Mouse (Mus musculus) G1E (cell line): Measurements from ENCODE around the gene Dnajb4. TPM values are rescaled to one million over a fixed set of nuclear protein-coding genes. Genes with fewer than 3 reads are reported as not detected.
"Not testable (repeated sequence)": the region's sequence is repeated elsewhere in the genome, so short reads cannot be mapped to it uniquely, and the experiment has no call there.

ENCODE experiments used
- ATAC-seq: 2 replicates; pipeline ENCODE4 v1.8.0; 2016; ENCODE audit warnings: mild to moderate bottlenecking; ENCODE audit not compliant: insufficient number of reproducible peaks, poor library complexity, low FRiP score, severe bottlenecking; ENCODE audit errors: extremely low read depth
- DNase-seq: peaks from one replicate; pipeline ENCODE4 v3.0.0; 2012; ENCODE audit warnings: low spot score
- H3K27me3 ChIP-seq: 2 replicates; pipeline ENCODE4 v1.6.1; 2012; ENCODE audit warnings: mild to moderate bottlenecking, low read length, inconsistent platforms; ENCODE audit not compliant: insufficient read depth
- H3K36me3 ChIP-seq: replicated peaks from 2 replicates; pipeline ENCODE3; 2012; ENCODE audit warnings: mild to moderate bottlenecking, inconsistent platforms
- H3K4me1 ChIP-seq: 2 replicates; pipeline ENCODE4 v1.6.1; 2012; ENCODE audit warnings: low read depth, low read length, inconsistent platforms, mixed read lengths; ENCODE audit not compliant: insufficient read depth
- H3K4me3 ChIP-seq: 2 replicates; pipeline ENCODE4 v1.5.1; 2012; ENCODE audit warnings: low read depth, mild to moderate bottlenecking, inconsistent platforms, low read length, moderate library complexity, mixed read lengths
- H3K9me3 ChIP-seq: replicated peaks from 2 replicates; pipeline ENCODE4 v1.6.1; 2012; ENCODE audit warnings: inconsistent platforms
- CTCF ChIP-seq: IDR thresholded peaks from 2 replicates; pipeline ENCODE4 v1.5.1; 2012; ENCODE audit warnings: low read depth, low read length, inconsistent platforms, mixed read lengths
- GATA1 ChIP-seq: IDR thresholded peaks from 2 replicates; pipeline ENCODE4 v1.6.1; 2012; ENCODE audit warnings: borderline replicate concordance, low read length, inconsistent platforms, mixed read lengths
- GATA2 ChIP-seq: IDR thresholded peaks from 2 replicates; pipeline ENCODE4 v1.6.1; 2012; ENCODE audit warnings: low read depth, low read length, inconsistent platforms, borderline replicate concordance
- POLR2AphosphoS5 ChIP-seq: IDR thresholded peaks from 2 replicates; pipeline ENCODE4 v1.6.1; 2012; ENCODE audit warnings: low read depth, low read length, inconsistent platforms; ENCODE audit not compliant: insufficient replicate concordance
- TAL1 ChIP-seq: conservative IDR thresholded peaks from 2 replicates; pipeline ENCODE4 v1.6.1; 2012; ENCODE audit warnings: low read depth, low read length, inconsistent platforms, mixed read lengths
- polyA plus RNA-seq: library from polyadenylated mRNA; stranded (reverse); fragments of >175 nt; gene quantifications from 2 replicates; pipeline ENCODE4 v1.2.3, GENCODE M21; 2012
- total RNA-seq, 2 experiments: library from RNA; stranded (forward) in 1 of 2; stranded (reverse) in 1 of 2; fragments of 200-1000 nt in 1 of 2; fragments of >200 nt in 1 of 2; fragmentation: Nextera tagmentation in 1 of 2; gene quantifications; 2 replicates each; pipeline ENCODE4 v1.2.3; 2014 to 2017

Gene Dnajb4
- total and polyA plus RNA-seq, 3 experiments: 1.3 to 27.3 (median 26.4) TPM

DNA sequence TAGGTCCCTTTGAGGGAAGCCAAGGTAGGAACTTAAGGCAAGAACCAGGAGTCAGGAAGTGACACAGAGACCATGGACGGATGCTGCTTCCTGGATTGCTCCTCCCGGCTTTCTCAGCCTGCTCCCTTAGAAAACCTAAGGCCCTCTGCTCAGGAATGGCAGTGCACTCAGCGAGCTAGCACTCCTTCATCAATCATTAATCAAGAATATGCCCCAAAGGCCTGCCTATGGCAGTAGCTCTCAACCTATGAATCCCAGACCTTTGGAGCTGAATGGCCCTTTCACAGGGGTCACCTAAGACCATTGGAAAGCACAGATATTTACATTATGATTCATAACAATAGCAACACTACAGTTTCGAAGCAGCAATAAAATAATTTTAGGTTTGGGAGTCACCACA, 79.1 kb downstream of the Dnajb4 start:
- no peak for ATAC-seq
- no peak for TF ChIP-seq TAL1
- TF ChIP-seq CTCF: no peak
- no peak for TF ChIP-seq GATA2
- TF ChIP-seq POLR2AphosphoS5: no peak
- TF ChIP-seq GATA1: no peak

DNA sequence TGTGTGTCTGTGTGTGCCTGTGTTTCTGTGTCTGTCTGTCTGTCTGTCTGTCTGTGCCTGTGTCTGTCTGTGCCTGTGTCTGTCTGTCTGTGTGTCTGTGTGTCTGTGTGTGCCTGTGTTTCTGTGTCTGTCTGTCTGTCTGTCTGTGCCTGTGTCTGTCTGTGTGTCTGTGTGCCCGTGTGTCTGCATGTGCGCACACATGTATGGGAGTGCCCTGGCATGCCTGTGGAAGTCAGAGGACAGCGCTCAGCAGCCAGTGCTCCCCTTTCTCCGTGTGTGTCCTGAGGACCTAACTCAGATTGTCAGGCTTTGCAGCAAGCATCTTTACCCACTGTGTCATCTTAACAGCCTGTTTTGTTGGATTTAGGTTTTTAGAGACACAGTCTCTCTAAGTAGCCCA, 80.7 kb downstream of the Dnajb4 start:
- not testable (repeated sequence) for ATAC-seq, H3K36me3 ChIP-seq, H3K27me3 ChIP-seq, DNase-seq, H3K9me3 ChIP-seq, H3K4me3 ChIP-seq, H3K4me1 ChIP-seq

More for the DNA sequence above, 79.1 kb downstream of the Dnajb4 start:
- no peak for DNase-seq
- no peaks in the 10 kb centered on the region for H3K27me3 ChIP-seq
- H3K4me3 ChIP-seq: no peak overlapping the region
- no peaks in the 10 kb centered on the region for H3K4me1 ChIP-seq
- no peaks in the 10 kb centered on the region for H3K9me3 ChIP-seq
- H3K36me3 ChIP-seq: no peaks in the 10 kb centered on the region

DNA sequence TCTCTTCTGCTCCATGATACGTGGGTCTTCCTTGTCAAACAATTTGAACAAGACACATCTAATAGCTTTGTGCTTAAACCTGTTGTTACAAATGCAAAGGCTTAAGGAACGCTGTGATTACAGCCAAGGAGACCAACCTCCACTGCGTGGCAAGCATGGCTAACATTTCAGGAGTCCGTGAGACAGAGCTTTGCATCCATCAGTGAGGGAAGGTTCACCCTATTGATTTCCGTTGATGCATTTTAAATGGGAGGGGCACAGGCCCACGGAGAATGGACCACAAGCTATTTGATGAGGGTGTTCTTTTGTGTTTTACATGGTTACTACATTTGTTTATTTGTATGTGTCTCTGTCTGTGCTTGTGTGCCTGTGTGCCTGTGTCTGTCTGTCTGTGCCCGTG, 81.5 kb downstream of the Dnajb4 start:
- no peak for TF ChIP-seq CTCF
- TF ChIP-seq GATA1: no peak
- no peak for TF ChIP-seq GATA2
- no peaks in the 10 kb centered on the region for H3K4me1 ChIP-seq
- no peak overlapping the region for H3K4me3 ChIP-seq
- ATAC-seq: no peak
- no peaks in the 10 kb centered on the region for H3K36me3 ChIP-seq
- H3K9me3 ChIP-seq: no peaks in the 10 kb centered on the region
- no peaks in the 10 kb centered on the region for H3K27me3 ChIP-seq
- no peak for DNase-seq

Other genes with a start within 250 kb of the Dnajb4 start
- gene Gipc2, start 44.1 kb downstream of the Dnajb4 start, total RNA-seq (2014; fragmentation: Nextera tagmentation): not detected in 2 replicates
- gene Gipc2, start 44.1 kb downstream of the Dnajb4 start, total RNA-seq (2017): 0.33 TPM in 1 of 2 replicates, not detected in the other
- gene Gipc2, start 44.1 kb downstream of the Dnajb4 start, polyA plus RNA-seq: not detected in 2 replicates
- gene Fubp1, start 120 bp upstream of the Dnajb4 start, total RNA-seq (2014; fragmentation: Nextera tagmentation): 313 and 324 TPM in 2 replicates
- 250 and 310 TPM in 2 replicates for gene Fubp1, start 120 bp upstream of the Dnajb4 start, total RNA-seq (2017)
- 577 and 846 TPM in 2 replicates for gene Fubp1, start 120 bp upstream of the Dnajb4 start, polyA plus RNA-seq
- gene Nexn, start 56.0 kb upstream of the Dnajb4 start, total RNA-seq (2014; fragmentation: Nextera tagmentation): not detected in 2 replicates
- 0.35 and 1.0 TPM in 2 replicates for gene Nexn, start 56.0 kb upstream of the Dnajb4 start, total RNA-seq (2017)
- not detected in 2 replicates for gene Nexn, start 56.0 kb upstream of the Dnajb4 start, polyA plus RNA-seq
- gene Miga1, start 130.1 kb upstream of the Dnajb4 start, total RNA-seq (2014; fragmentation: Nextera tagmentation): 55.7 and 59.3 TPM in 2 replicates
- 25.9 and 28.6 TPM in 2 replicates for gene Miga1, start 130.1 kb upstream of the Dnajb4 start, total RNA-seq (2017)
- 26.6 and 38.4 TPM in 2 replicates for gene Miga1, start 130.1 kb upstream of the Dnajb4 start, polyA plus RNA-seq
- gene Usp33, start 136.2 kb upstream of the Dnajb4 start, total RNA-seq (2014; fragmentation: Nextera tagmentation): 85.7 and 96.5 TPM in 2 replicates
- 102 and 108 TPM in 2 replicates for gene Usp33, start 136.2 kb upstream of the Dnajb4 start, total RNA-seq (2017)
- gene Usp33, start 136.2 kb upstream of the Dnajb4 start, polyA plus RNA-seq: 12.1 and 16.8 TPM in 2 replicates
- 64.4 and 86.9 TPM in 2 replicates for gene Zzz3, start 185.2 kb upstream of the Dnajb4 start, total RNA-seq (2014; fragmentation: Nextera tagmentation)
- gene Zzz3, start 185.2 kb upstream of the Dnajb4 start, total RNA-seq (2017): 81.3 and 85.5 TPM in 2 replicates
- gene Zzz3, start 185.2 kb upstream of the Dnajb4 start, polyA plus RNA-seq: 11.8 and 14.3 TPM in 2 replicates